Comparison of ENCODE assay signal across 24 mouse cellular contexts in the genomic region with DNA sequence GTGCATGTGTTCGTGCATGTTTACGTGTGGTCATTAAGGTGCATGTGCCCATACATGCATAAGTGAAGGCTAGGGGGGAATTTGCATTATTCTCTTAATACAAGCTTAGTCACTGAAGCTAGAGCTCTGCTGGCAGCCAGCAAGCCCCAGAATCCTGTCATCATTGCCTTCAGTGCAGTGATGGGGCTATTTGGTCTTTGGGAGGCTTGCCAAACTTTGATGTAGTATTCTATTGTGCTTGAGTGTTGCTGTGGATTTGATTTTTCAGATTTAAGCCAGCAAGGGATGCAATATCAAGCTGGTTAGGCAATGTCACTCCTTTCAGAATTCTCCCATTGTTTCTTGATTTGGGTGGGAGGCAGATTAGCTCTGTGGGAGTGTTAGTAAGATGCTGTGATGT.
DNase-seq lines count a peak whose midpoint lies in the region; ATAC-seq and TF ChIP-seq lines count a peak whose summit lies in the region.
"Had no signal": no experiment of that assay in that cellular context is flagged by ENCODE, and none has a peak within 500 bp of the region (broad histone marks: within the 10 kb centered on the region; RNA-seq: fewer than 3 reads in every experiment).

No protein-coding gene starts in this region.

- no peak overlapping the region for H3K27ac ChIP-seq in forebrain, embryonic 16.5 days (ENCODE audit: low read length)
- H3K27ac ChIP-seq in forebrain, embryonic 10.5 days = no peak overlapping the region
- no peak overlapping the region for H3K27ac ChIP-seq in hindbrain, embryonic 16.5 days (ENCODE audit: low read depth, low read length)
- H3K27ac ChIP-seq in hindbrain, embryonic 10.5 days = no peak overlapping the region
- H3K27ac ChIP-seq in midbrain, postnatal 0 days (ENCODE audit: low read depth, low read length) = no peak overlapping the region
- no peak overlapping the region for H3K27ac ChIP-seq in midbrain, embryonic 16.5 days (ENCODE audit: low read length)
- H3K27ac ChIP-seq: embryonic facial prominence, embryonic 15.5 days; gastrocnemius, adult 2 months; heart, embryonic 10.5 days; hindbrain, embryonic 14.5 days had no signal

- peaks cover 34% of the 10 kb centered on the region for H3K36me3 ChIP-seq in forebrain, embryonic 16.5 days (ENCODE audit: control insufficient read depth, insufficient read depth)
- peaks cover 5% of the 10 kb centered on the region; the same call in 1 of the 2 replicates for H3K36me3 ChIP-seq in forebrain, embryonic 10.5 days (replicated peaks)
- peaks cover 29% of the 10 kb centered on the region for H3K36me3 ChIP-seq in hindbrain, embryonic 16.5 days (ENCODE audit: control insufficient read depth, insufficient read depth, low read length)
- peaks cover 15% of the 10 kb centered on the region for H3K36me3 ChIP-seq in hindbrain, embryonic 10.5 days
- peaks cover 38% of the 10 kb centered on the region for H3K36me3 ChIP-seq in midbrain, postnatal 0 days (ENCODE audit: insufficient read depth, low read length)
- H3K36me3 ChIP-seq in midbrain, embryonic 16.5 days (ENCODE audit: control insufficient read depth, insufficient read depth, low read length) = peaks cover 33% of the 10 kb centered on the region
- H3K36me3 ChIP-seq: embryonic facial prominence, embryonic 15.5 days had no signal

- no peaks in the 10 kb centered on the region for H3K27me3 ChIP-seq in forebrain, embryonic 16.5 days (replicated peaks; ENCODE audit: control insufficient read depth, insufficient read depth, low read length)
- no peaks in the 10 kb centered on the region for H3K27me3 ChIP-seq in forebrain, embryonic 10.5 days (ENCODE audit: poor library complexity, severe bottlenecking)
- H3K27me3 ChIP-seq in hindbrain, embryonic 16.5 days (replicated peaks; ENCODE audit: control insufficient read depth, insufficient read depth, low read length) = no peaks in the 10 kb centered on the region
- H3K27me3 ChIP-seq in hindbrain, embryonic 10.5 days (ENCODE audit: insufficient read depth, poor library complexity, severe bottlenecking) = no peaks in the 10 kb centered on the region
- H3K27me3 ChIP-seq in midbrain, postnatal 0 days (ENCODE audit: insufficient read depth, low read length) = no peaks in the 10 kb centered on the region
- no peaks in the 10 kb centered on the region for H3K27me3 ChIP-seq in midbrain, embryonic 16.5 days (ENCODE audit: control insufficient read depth, insufficient read depth, low read depth, low read length)
- H3K27me3 ChIP-seq: CH12.LX; embryonic facial prominence, embryonic 15.5 days had no signal

- H3K4me1 ChIP-seq in forebrain, embryonic 16.5 days (replicated peaks; ENCODE audit: control insufficient read depth, insufficient read depth, low read length) = no peaks in the 10 kb centered on the region
- no peaks in the 10 kb centered on the region for H3K4me1 ChIP-seq in forebrain, embryonic 10.5 days
- H3K4me1 ChIP-seq in hindbrain, embryonic 16.5 days (ENCODE audit: control insufficient read depth, insufficient read depth, low read depth, low read length) = no peaks in the 10 kb centered on the region
- H3K4me1 ChIP-seq in hindbrain, embryonic 10.5 days (replicated peaks) = no peaks in the 10 kb centered on the region
- H3K4me1 ChIP-seq in midbrain, postnatal 0 days (ENCODE audit: insufficient read depth, low read length) = no peaks in the 10 kb centered on the region
- H3K4me1 ChIP-seq in midbrain, embryonic 16.5 days (ENCODE audit: control insufficient read depth, insufficient read depth, low read length) = no peaks in the 10 kb centered on the region
- H3K4me1 ChIP-seq: embryonic facial prominence, embryonic 15.5 days; heart, embryonic 10.5 days had no signal

- no peak overlapping the region for H3K9ac ChIP-seq in forebrain, embryonic 16.5 days (replicated peaks; ENCODE audit: low read depth, low read length)
- no peak overlapping the region for H3K9ac ChIP-seq in hindbrain, embryonic 16.5 days (ENCODE audit: low read depth, low read length)
- no peak overlapping the region for H3K9ac ChIP-seq in midbrain, postnatal 0 days (replicated peaks; ENCODE audit: low read length, poor library complexity, severe bottlenecking)
- H3K9ac ChIP-seq in midbrain, embryonic 16.5 days (ENCODE audit: low read depth, low read length) = no peak overlapping the region
- H3K9ac ChIP-seq: embryonic facial prominence, embryonic 15.5 days; hindbrain, embryonic 14.5 days had no signal

- WGBS in forebrain, embryonic 16.5 days = 73% methylated on average over 2 of the region's 2 CpGs
- WGBS in forebrain, embryonic 10.5 days = 98% methylated on average over 2 of the region's 2 CpGs
- WGBS in hindbrain, embryonic 16.5 days = 75% methylated on average over 2 of the region's 2 CpGs
- 92% methylated on average over 2 of the region's 2 CpGs for WGBS in hindbrain, embryonic 10.5 days
- 85% methylated on average over 2 of the region's 2 CpGs for WGBS in midbrain, postnatal 0 days
- 74% methylated on average over 2 of the region's 2 CpGs for WGBS in midbrain, embryonic 16.5 days

- TF ChIP-seq CTCF in midbrain, postnatal 0 days (IDR thresholded peaks at IDR 0.05) = no peak

- H3K9me3 ChIP-seq in forebrain, embryonic 16.5 days (ENCODE audit: control insufficient read depth, low read length) = peaks cover 2% of the 10 kb centered on the region; the same call in 1 of the 2 replicates
- H3K9me3 ChIP-seq in forebrain, embryonic 10.5 days = no peaks in the 10 kb centered on the region
- no peaks in the 10 kb centered on the region for H3K9me3 ChIP-seq in hindbrain, embryonic 16.5 days (ENCODE audit: control insufficient read depth, low read length)
- H3K9me3 ChIP-seq in hindbrain, embryonic 10.5 days = no peaks in the 10 kb centered on the region
- no peaks in the 10 kb centered on the region for H3K9me3 ChIP-seq in midbrain, postnatal 0 days (ENCODE audit: low read length)
- H3K9me3 ChIP-seq in midbrain, embryonic 16.5 days (replicated peaks; ENCODE audit: control insufficient read depth, low read length, poor library complexity, severe bottlenecking) = no peaks in the 10 kb centered on the region
- H3K9me3 ChIP-seq: embryonic facial prominence, embryonic 15.5 days; heart, embryonic 10.5 days had no signal

- no peak for DNase-seq in forebrain, embryonic 10.5 days (ENCODE audit: extremely low spot score, low spot score)
- no peak for DNase-seq in hindbrain, embryonic 10.5 days (ENCODE audit: low spot score)
- peak; percentile 44 for DNase-seq in midbrain, postnatal 0 days (ENCODE audit: low spot score)
- DNase-seq in cerebellum, adult 9-10 months = no peak
- DNase-seq: adrenal gland, adult 8-10 months; adrenal gland, postnatal 36 days; cerebellum, adult 11-12 months; cerebellum, adult 9-11 months; cerebellum, postnatal 36 days; gastrocnemius, adult 2 months; gastrocnemius, postnatal 25 days; heart, postnatal 10 days; heart, postnatal 4 days; kidney, adult 9 months had no signal

- H3K4me3 ChIP-seq in forebrain, embryonic 16.5 days (replicated peaks; ENCODE audit: low read length) = no peak overlapping the region
- no peak overlapping the region for H3K4me3 ChIP-seq in forebrain, embryonic 10.5 days
- no peak overlapping the region for H3K4me3 ChIP-seq in hindbrain, embryonic 16.5 days (ENCODE audit: low read length)
- H3K4me3 ChIP-seq in hindbrain, embryonic 10.5 days = no peak overlapping the region
- no peak overlapping the region for H3K4me3 ChIP-seq in midbrain, postnatal 0 days (ENCODE audit: low read depth, low read length)
- H3K4me3 ChIP-seq in midbrain, embryonic 16.5 days (ENCODE audit: low read depth, low read length) = no peak overlapping the region
- H3K4me3 ChIP-seq: embryonic facial prominence, embryonic 15.5 days; erythroblast, embryonic 14.5 days; gastrocnemius, adult 2 months; heart, embryonic 10.5 days had no signal

- ATAC-seq in forebrain, embryonic 16.5 days = peak; percentile 28; the same call in 1 of the 2 replicates
- ATAC-seq in hindbrain, embryonic 16.5 days = 0 out of 2 replicates have a peak, but pooled peaks have one; percentile 37
- no peak for ATAC-seq in midbrain, postnatal 0 days (ENCODE audit: low FRiP score)
- no peak for ATAC-seq in midbrain, embryonic 16.5 days
- ATAC-seq: inflammation-experienced regulatory T-cells, adult 6 months; intestine, postnatal 0 days had no signal

- no peak overlapping the region for H3K4me2 ChIP-seq in forebrain, embryonic 16.5 days (ENCODE audit: low read length)
- no peak overlapping the region for H3K4me2 ChIP-seq in hindbrain, embryonic 16.5 days (ENCODE audit: low read length)
- no peak overlapping the region for H3K4me2 ChIP-seq in midbrain, postnatal 0 days (ENCODE audit: low read depth, low read length, poor library complexity, severe bottlenecking)
- H3K4me2 ChIP-seq in midbrain, embryonic 16.5 days (ENCODE audit: low read length) = no peak overlapping the region
- H3K4me2 ChIP-seq: embryonic facial prominence, embryonic 15.5 days; hindbrain, embryonic 14.5 days had no signal

Comparison
In these comparisons a context has a peak if more than half of its experiments do, and no peak if none do; other contexts are left out.
1. ATAC-seq: peak in forebrain, embryonic 16.5 days (single experiment) and hindbrain, embryonic 16.5 days (single experiment); none in midbrain, postnatal 0 days (single experiment) and midbrain, embryonic 16.5 days (single experiment).